Mouse (Mus musculus) CH12.LX (cell line): ENCODE data around the gene Stk24. TPM values are rescaled to one million over a fixed set of nuclear protein-coding genes. Genes with fewer than 3 reads are reported as not detected.

Experiments used
- DNase-seq: peaks from one replicate; pipeline ENCODE4 v3.0.0-alpha.2; 2013; ENCODE audit errors: extremely low read depth
- H3K27ac ChIP-seq: 2 replicates; pipeline ENCODE4 v1.5.1; 2012; ENCODE audit warnings: low read depth, mild to moderate bottlenecking, control low read depth, moderate library complexity; ENCODE audit not compliant: insufficient read depth
- H3K27me3 ChIP-seq: replicated peaks from 2 replicates; pipeline ENCODE3; 2012; ENCODE audit warnings: inconsistent platforms
- H3K36me3 ChIP-seq, 2 experiments: replicated peaks in 1 of 2; 2 replicates each; pipeline versions ENCODE3 to v1.6.1; 2012; ENCODE audit warnings: inconsistent platforms in 1 of 2, low read length in 1 of 2, mild to moderate bottlenecking in 1 of 2, mixed read lengths in 1 of 2, moderate library complexity in 1 of 2; ENCODE audit not compliant: control insufficient read depth in 1 of 2, insufficient read depth in 1 of 2
- H3K4me1 ChIP-seq, 2 experiments: 2 replicates each; pipeline ENCODE4 v1.6.1; 2012; ENCODE audit warnings: inconsistent platforms in 1 of 2, moderate library complexity in 1 of 2; ENCODE audit not compliant: insufficient read depth in 2 of 2, control insufficient read depth in 1 of 2
- H3K4me2 ChIP-seq: 2 replicates; pipeline ENCODE4 v1.6.1; 2012; ENCODE audit warnings: low read depth, mild to moderate bottlenecking, control low read depth; ENCODE audit not compliant: poor library complexity, insufficient read depth, severe bottlenecking
- H3K4me3 ChIP-seq, 3 experiments: fragments of 150-350 bp in 1 of 3; sonication (generic) in 1 of 3; replicated peaks in 1 of 3; 2 replicates each; pipeline versions ENCODE3 to v1.5.1; 2011 to 2012; ENCODE audit warnings: low read depth in 2 of 3, low read length in 2 of 3, mild to moderate bottlenecking in 2 of 3, moderate library complexity in 2 of 3, control low read depth in 1 of 3, improper control_type of control experiment in 1 of 3, inconsistent platforms in 1 of 3, mixed read lengths in 1 of 3; ENCODE audit not compliant: poor library complexity in 1 of 3
- H3K79me2 ChIP-seq: replicated peaks from 2 replicates; pipeline ENCODE4 v1.6.1; 2012; ENCODE audit warnings: mild to moderate bottlenecking, moderate library complexity; ENCODE audit not compliant: control insufficient read depth, poor library complexity, insufficient read depth, severe bottlenecking; ENCODE audit errors: extremely low read depth
- H3K9ac ChIP-seq: 2 replicates; pipeline ENCODE4 v1.6.1; 2012; ENCODE audit warnings: low read depth, mild to moderate bottlenecking, control low read depth, moderate library complexity; ENCODE audit not compliant: insufficient read depth
- H3K9me3 ChIP-seq: replicated peaks from 2 replicates; pipeline ENCODE3; 2012; ENCODE audit warnings: low read length, inconsistent platforms, mixed read lengths
- BHLHE40 ChIP-seq: IDR thresholded peaks from 2 replicates; pipeline ENCODE4 v1.6.1; 2011; ENCODE audit warnings: mild to moderate bottlenecking, low read depth, low read length, improper control_type of control experiment
- CHD1 ChIP-seq: IDR thresholded peaks from 2 replicates; pipeline ENCODE4 v1.6.1; 2012; ENCODE audit warnings: low read depth, low read length, improper control_type of control experiment, inconsistent platforms
- CHD2 ChIP-seq: IDR thresholded peaks from 2 replicates; pipeline ENCODE4 v1.6.1; 2011; ENCODE audit warnings: low read length, improper control_type of control experiment
- CTCF ChIP-seq, 2 experiments: IDR thresholded peaks in 1 of 2; conservative IDR thresholded peaks in 1 of 2; 2 replicates each; pipeline ENCODE4 v1.5.1; 2011 to 2012; ENCODE audit warnings: low read depth in 2 of 2, low read length in 2 of 2, improper control_type of control experiment in 1 of 2, inconsistent platforms in 1 of 2, mild to moderate bottlenecking in 1 of 2, moderate library complexity in 1 of 2
- E2F4 ChIP-seq: IDR thresholded peaks from 2 replicates; pipeline ENCODE4 v1.6.1; 2011; ENCODE audit warnings: low read depth, low read length, improper control_type of control experiment; ENCODE audit not compliant: insufficient replicate concordance
- ELF1 ChIP-seq: IDR thresholded peaks from 2 replicates; pipeline ENCODE4 v1.6.1; 2014; ENCODE audit warnings: low read depth, mild to moderate bottlenecking, inconsistent platforms, low read length, improper control_type of control experiment
- EP300 ChIP-seq: IDR thresholded peaks from 2 replicates; pipeline ENCODE4 v1.6.1; 2011; ENCODE audit warnings: low read length, improper control_type of control experiment
- ETS1 ChIP-seq: conservative IDR thresholded peaks from 2 replicates; pipeline ENCODE4 v1.6.1; 2012; ENCODE audit warnings: low read depth, mild to moderate bottlenecking, inconsistent platforms, low read length, improper control_type of control experiment, moderate library complexity
- HCFC1 ChIP-seq: IDR thresholded peaks from 2 replicates; pipeline ENCODE4 v1.6.1; 2012; ENCODE audit warnings: low read depth, mild to moderate bottlenecking, inconsistent platforms, low read length, improper control_type of control experiment
- IRF4 ChIP-seq: IDR thresholded peaks from 2 replicates; pipeline ENCODE4 v1.6.1; 2014; ENCODE audit warnings: low read depth, mild to moderate bottlenecking, inconsistent platforms, low read length, improper control_type of control experiment
- JUN ChIP-seq: IDR thresholded peaks from 2 replicates; pipeline ENCODE4 v1.6.1; 2011; ENCODE audit warnings: low read depth, mild to moderate bottlenecking, low read length, improper control_type of control experiment, moderate library complexity; ENCODE audit not compliant: insufficient read depth
- KAT2A ChIP-seq: IDR thresholded peaks from 2 replicates; pipeline ENCODE4 v1.6.1; 2012; ENCODE audit warnings: low read length, improper control_type of control experiment, inconsistent platforms; ENCODE audit not compliant: insufficient replicate concordance
- MAFK ChIP-seq: IDR thresholded peaks from 2 replicates; pipeline ENCODE4 v1.6.1; 2011; ENCODE audit warnings: low read length, improper control_type of control experiment; ENCODE audit not compliant: insufficient replicate concordance
- MAX ChIP-seq: IDR thresholded peaks from 2 replicates; pipeline ENCODE4 v1.6.1; 2011; ENCODE audit warnings: low read length, improper control_type of control experiment
- MEF2A ChIP-seq: IDR thresholded peaks from 2 replicates; pipeline ENCODE4 v1.6.1; 2014; ENCODE audit warnings: low read depth, mild to moderate bottlenecking, inconsistent platforms, low read length, improper control_type of control experiment, borderline replicate concordance
- MXI1 ChIP-seq: IDR thresholded peaks from 2 replicates; pipeline ENCODE4 v1.6.1; 2011; ENCODE audit warnings: mild to moderate bottlenecking, low read depth, low read length, improper control_type of control experiment
- MYC ChIP-seq: IDR thresholded peaks from 2 replicates; pipeline ENCODE4 v1.6.1; 2011; ENCODE audit warnings: low read depth, mild to moderate bottlenecking, improper control_type of control experiment, low read length
- NELFE ChIP-seq: IDR thresholded peaks from 2 replicates; pipeline ENCODE4 v1.6.1; 2011; ENCODE audit warnings: low read depth, low read length, improper control_type of control experiment
- NRF1 ChIP-seq: IDR thresholded peaks from 2 replicates; pipeline ENCODE4 v1.6.1; 2014; ENCODE audit warnings: low read depth, mild to moderate bottlenecking, inconsistent platforms, low read length, improper control_type of control experiment, moderate library complexity
- POLR2A ChIP-seq: IDR thresholded peaks from 2 replicates; pipeline ENCODE4 v1.6.1; 2011; ENCODE audit warnings: low read depth, mild to moderate bottlenecking, improper control_type of control experiment, low read length
- POLR2AphosphoS2 ChIP-seq: IDR thresholded peaks from 2 replicates; pipeline ENCODE4 v1.6.1; 2011; ENCODE audit warnings: low read depth, low read length, improper control_type of control experiment
- RCOR1 ChIP-seq: conservative IDR thresholded peaks from 2 replicates; pipeline ENCODE4 v1.6.1; 2012; ENCODE audit warnings: low read depth, mild to moderate bottlenecking, inconsistent platforms, low read length, improper control_type of control experiment
- SIN3A ChIP-seq: IDR thresholded peaks from 2 replicates; pipeline ENCODE4 v1.6.1; 2012; ENCODE audit warnings: low read length, improper control_type of control experiment, inconsistent platforms
- UBTF ChIP-seq: IDR thresholded peaks from 2 replicates; pipeline ENCODE4 v1.6.1; 2012; ENCODE audit warnings: low read depth, mild to moderate bottlenecking, inconsistent platforms, low read length, improper control_type of control experiment, moderate library complexity
- USF1 ChIP-seq: IDR thresholded peaks from 2 replicates; pipeline ENCODE4 v1.6.1; 2014; ENCODE audit warnings: low read depth, mild to moderate bottlenecking, inconsistent platforms, low read length, improper control_type of control experiment
- USF2 ChIP-seq: conservative IDR thresholded peaks from 2 replicates; pipeline ENCODE4 v1.6.1; 2011; ENCODE audit warnings: low read depth, low read length, improper control_type of control experiment
- ZKSCAN1 ChIP-seq: IDR thresholded peaks from 2 replicates; pipeline ENCODE4 v1.6.1; 2012; ENCODE audit warnings: low read depth, inconsistent platforms, low read length, improper control_type of control experiment, borderline replicate concordance
- ZMIZ1 ChIP-seq: IDR thresholded peaks from 2 replicates; pipeline ENCODE4 v1.6.1; 2012; ENCODE audit warnings: low read depth, mild to moderate bottlenecking, inconsistent platforms, low read length, improper control_type of control experiment
- ZNF384 ChIP-seq: IDR thresholded peaks from 2 replicates; pipeline ENCODE4 v1.6.1; 2012; ENCODE audit warnings: low read depth, low read length, improper control_type of control experiment, inconsistent platforms
- dilution Hi-C: fragments of 300-500 bp; cut with MboI; formaldehyde crosslinking; loops from 2 replicates; pipeline ENCODE4 v1.14.3; 2020; ENCODE audit warnings: low sequenced_read_pairs; ENCODE audit not compliant: extremely low pct_unique_long_range_greater_than_20kb, extremely low pct_ligation_motif_present
- in situ Hi-C: fragments of 300-500 bp; cut with MboI; formaldehyde crosslinking; loops from 3 replicates; pipeline ENCODE4 v1.14.3; 2019; ENCODE audit warnings: low sequenced_read_pairs, low pct_ligation_motif_present, low pct_unique_long_range_greater_than_20kb, mixed read lengths
- polyA plus RNA-seq: library from polyadenylated mRNA; unstranded; fragments of >175 nt; gene quantifications from 2 replicates; pipeline ENCODE4 v1.2.1, GENCODE M21; 2012; ENCODE audit warnings: low read depth; ENCODE audit not compliant: insufficient read length
- total RNA-seq, 2 experiments: library from RNA; depleted of rRNA; stranded (reverse); fragments of 300-350 nt in 1 of 2; fragments of >200 nt in 1 of 2; gene quantifications; 2 replicates each; pipeline ENCODE4 v1.2.3; 2012 to 2014

Gene Stk24
- total and polyA plus RNA-seq, 3 experiments: 35.5 to 96.7 (median 52.7) TPM

DNA sequence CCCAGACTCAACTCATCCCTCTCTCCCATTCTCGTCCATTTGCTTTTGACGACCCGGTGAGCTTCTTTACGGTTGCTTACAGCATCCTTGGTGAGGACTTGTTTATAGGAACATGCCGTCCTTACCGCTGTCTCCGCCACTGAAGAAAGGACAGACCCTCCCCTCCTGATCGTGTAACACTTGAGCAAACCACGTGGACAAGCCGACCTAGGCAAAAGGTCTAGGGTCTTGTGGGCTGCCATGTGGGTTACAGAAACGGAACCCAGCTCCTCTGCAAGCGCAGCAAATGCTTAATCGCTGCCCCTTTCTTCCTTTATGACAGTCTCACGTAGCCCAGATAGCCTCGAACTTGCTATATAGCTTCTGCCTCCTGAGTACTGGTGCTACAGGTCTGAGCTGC is 25.7 kb upstream of the Stk24 start:
- Histone ChIP-seq H3K79me2 (no peaks in the 10 kb centered on the region), H3K9me3 (no peaks in the 10 kb centered on the region), H3K27ac (no peak overlapping the region), H3K27me3 (no peaks in the 10 kb centered on the region), H3K4me1 (no peaks in the 10 kb centered on the region), H3K4me3 (no peak overlapping the region), H3K9ac (no peak overlapping the region), H3K36me3 (no peaks in the 10 kb centered on the region), H3K4me2 (no peak overlapping the region)
- TF ChIP-seq USF1 (no peak), CHD2 (no peak), E2F4 (no peak), ELF1 (no peak), MXI1 (no peak), SIN3A (no peak), MAFK (no peak), NRF1 (no peak), CHD1 (no peak), ZMIZ1 (no peak), CTCF (conservative IDR thresholded peaks at IDR 0.05 in 1 of 2, IDR thresholded peaks at IDR 0.05 in 1 of 2; ENCODE audit: low read depth in 2 of 2, low read length in 2 of 2) (no peak), MEF2A (no peak), RCOR1 (no peak), MAX (no peak), EP300 (no peak), MYC (no peak), JUN (no peak), KAT2A (no peak)
- dilution Hi-C loops (no loop called here), in situ Hi-C loops (no loop called here)
- no peak for DNase-seq

DNA sequence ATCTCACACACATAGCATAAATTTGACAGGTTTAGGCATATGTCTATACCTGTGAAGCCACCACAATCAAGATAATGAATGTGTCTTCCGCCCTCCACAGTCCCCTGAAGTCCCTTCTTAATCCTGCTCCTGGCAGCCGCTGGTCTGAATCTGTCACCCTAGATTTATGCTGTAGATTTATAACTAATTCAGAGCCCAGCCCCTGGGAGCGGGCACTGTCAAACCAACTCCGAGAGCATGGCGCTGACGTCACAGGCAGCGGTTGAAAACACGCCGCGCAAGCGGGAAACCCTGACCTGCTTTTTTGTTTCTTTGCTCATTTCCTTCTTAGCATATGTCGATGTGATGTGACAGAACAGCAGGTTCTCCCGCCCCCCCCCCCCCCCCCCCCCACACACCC is 25.3 kb upstream of the Stk24 start:
- no peak for DNase-seq
- H3K9ac ChIP-seq: no peak overlapping the region
- in situ Hi-C loops: no loop called here
- dilution Hi-C loops: no loop called here
- no peak overlapping the region for H3K4me2 ChIP-seq
- H3K27me3 ChIP-seq: no peaks in the 10 kb centered on the region
- H3K4me3 ChIP-seq: no peak overlapping the region
- no peaks in the 10 kb centered on the region for H3K79me2 ChIP-seq
- no peaks in the 10 kb centered on the region for H3K4me1 ChIP-seq
- H3K36me3 ChIP-seq: no peaks in the 10 kb centered on the region
- no peaks in the 10 kb centered on the region for H3K9me3 ChIP-seq
- TF ChIP-seq ZKSCAN1: no peak
- no peak for TF ChIP-seq USF1
- no peak for TF ChIP-seq IRF4
- no peak for TF ChIP-seq BHLHE40
- no peak for TF ChIP-seq ZNF384
- TF ChIP-seq POLR2AphosphoS2: no peak
- no peak for TF ChIP-seq ETS1
- TF ChIP-seq SIN3A: no peak
- TF ChIP-seq HCFC1: no peak
- no peak for TF ChIP-seq UBTF
- no peak for TF ChIP-seq JUN
- TF ChIP-seq KAT2A: no peak
- no peak for TF ChIP-seq CHD1
- TF ChIP-seq USF2: no peak
- TF ChIP-seq CTCF (conservative IDR thresholded peaks at IDR 0.05 in 1 of 2, IDR thresholded peaks at IDR 0.05 in 1 of 2; ENCODE audit: low read depth in 2 of 2, low read length in 2 of 2): no peak
- TF ChIP-seq RCOR1: no peak
- no peak for TF ChIP-seq POLR2A
- TF ChIP-seq ELF1: no peak
- no peak for TF ChIP-seq NELFE
- no peak for TF ChIP-seq CHD2
- TF ChIP-seq, all 38 proteins: peak for 0
- no peak overlapping the region for H3K27ac ChIP-seq
